Mouse (Mus musculus): ENCODE measurements around the gene Ppp1r21. TPM values are rescaled to one million over a fixed set of nuclear protein-coding genes. Genes with fewer than 3 reads are reported as not detected.

Gene Ppp1r21
- total RNA-seq, 2 experiments from 2014 or later = 79.7 to 81.5 TPM

- intact Hi-C loops (cut with DNase I) = loop anchor here (5.0 kb wide), 1 partner anchor 34 kb away; no protein-coding TSS in a partner anchor
- no peak for DNase-seq (ENCODE audit: low spot score in 2 of 2)
Observed at GRCm38 (mm10) chr17:88598570-88599368, 68.9 kb downstream of the Ppp1r21 start.

- DNase-seq (ENCODE audit: low spot score in 2 of 2) = no peak
- intact Hi-C loops (cut with DNase I) = no loop called here
Observed at GRCm38 (mm10) chr17:88600492-88601026, 70.6 kb downstream of the Ppp1r21 start.

GRCm38 (mm10) chr17:88603943-88604342 is 74.0 kb downstream of the Ppp1r21 start:
- intact Hi-C loops (cut with DNase I) = no loop called here
- DNase-seq (ENCODE audit: low spot score in 2 of 2) = no peak

GRCm38 (mm10) chr17:88606056-88606455 is 76.1 kb downstream of the Ppp1r21 start:
- intact Hi-C loops (cut with DNase I) = no loop called here
- DNase-seq (ENCODE audit: low spot score in 2 of 2) = no peak

GRCm38 (mm10) chr17:88609361-88609760 is 79.4 kb downstream of the Ppp1r21 start:
- intact Hi-C loops (cut with DNase I) = no loop called here
- no peak for DNase-seq (ENCODE audit: low spot score in 2 of 2)

- intact Hi-C loops (cut with DNase I) = no loop called here
- DNase-seq (ENCODE audit: low spot score in 2 of 2) = no peak
Observed at GRCm38 (mm10) chr17:88611057-88611456, 81.1 kb downstream of the Ppp1r21 start.

- intact Hi-C loops (cut with DNase I) = no loop called here
Observed at GRCm38 (mm10) chr17:88613172-88613571, 83.3 kb downstream of the Ppp1r21 start.

GRCm38 (mm10) chr17:88613721-88614120 is 83.8 kb downstream of the Ppp1r21 start:
- no peak for DNase-seq (ENCODE audit: low spot score in 2 of 2)
- intact Hi-C loops (cut with DNase I) = no loop called here

More at GRCm38 (mm10) chr17:88613172-88613571, 83.3 kb downstream of the Ppp1r21 start:
- no peak for DNase-seq (ENCODE audit: low spot score in 2 of 2)

GRCm38 (mm10) chr17:88614234-88614633 is 84.3 kb downstream of the Ppp1r21 start:
- no peak for DNase-seq (ENCODE audit: low spot score in 2 of 2)
- intact Hi-C loops (cut with DNase I) = no loop called here

GRCm38 (mm10) chr17:88614733-88615132 is 84.8 kb downstream of the Ppp1r21 start:
- intact Hi-C loops (cut with DNase I) = no loop called here

GRCm38 (mm10) chr17:88615492-88616155 is 85.7 kb downstream of the Ppp1r21 start:
- DNase-seq (ENCODE audit: low spot score in 2 of 2) = no peak
- intact Hi-C loops (cut with DNase I) = no loop called here

More at GRCm38 (mm10) chr17:88614733-88615132, 84.8 kb downstream of the Ppp1r21 start:
- no peak for DNase-seq (ENCODE audit: low spot score in 2 of 2)

- no peak for DNase-seq (ENCODE audit: low spot score in 2 of 2)
- intact Hi-C loops (cut with DNase I) = no loop called here
Observed at GRCm38 (mm10) chr17:88620935-88621334, 91.0 kb downstream of the Ppp1r21 start.

GRCm38 (mm10) chr17:88621374-88621773 is 91.5 kb downstream of the Ppp1r21 start:
- DNase-seq (ENCODE audit: low spot score in 2 of 2) = no peak
- intact Hi-C loops (cut with DNase I) = no loop called here

- DNase-seq (ENCODE audit: low spot score in 2 of 2) = no peak
- intact Hi-C loops (cut with DNase I) = no loop called here
Observed at GRCm38 (mm10) chr17:88622711-88623110, 92.8 kb downstream of the Ppp1r21 start.

GRCm38 (mm10) chr17:88624386-88624785 is 94.5 kb downstream of the Ppp1r21 start:
- no peak for DNase-seq (ENCODE audit: low spot score in 2 of 2)
- intact Hi-C loops (cut with DNase I) = no loop called here

GRCm38 (mm10) chr17:88625350-88625749 is 95.4 kb downstream of the Ppp1r21 start:
- intact Hi-C loops (cut with DNase I) = no loop called here
- DNase-seq (ENCODE audit: low spot score in 2 of 2) = no peak

- intact Hi-C loops (cut with DNase I) = no loop called here
- DNase-seq (ENCODE audit: low spot score in 2 of 2) = no peak
Observed at GRCm38 (mm10) chr17:88625931-88626330, 96.0 kb downstream of the Ppp1r21 start.

GRCm38 (mm10) chr17:88626347-88626811 is 96.5 kb downstream of the Ppp1r21 start:
- intact Hi-C loops (cut with DNase I) = no loop called here
- DNase-seq (ENCODE audit: low spot score in 2 of 2) = no peak

GRCm38 (mm10) chr17:88627150-88627549 is 97.2 kb downstream of the Ppp1r21 start:
- intact Hi-C loops (cut with DNase I) = no loop called here
- DNase-seq (ENCODE audit: low spot score in 2 of 2) = no peak

GRCm38 (mm10) chr17:88628676-88629380 is 98.9 kb downstream of the Ppp1r21 start:
- intact Hi-C loops (cut with DNase I) = no loop called here
- no peak for DNase-seq (ENCODE audit: low spot score in 2 of 2)

Measured in left cerebral cortex, postnatal 36 days (tissue).